Mouse (Mus musculus): ENCODE data around the gene Adam8. TPM values are rescaled to one million over a fixed set of nuclear protein-coding genes. Genes with fewer than 3 reads are reported as not detected.

Gene Adam8
- total and polyA plus RNA-seq, 2 experiments, result 0.09 to 0.46 TPM

DNA sequence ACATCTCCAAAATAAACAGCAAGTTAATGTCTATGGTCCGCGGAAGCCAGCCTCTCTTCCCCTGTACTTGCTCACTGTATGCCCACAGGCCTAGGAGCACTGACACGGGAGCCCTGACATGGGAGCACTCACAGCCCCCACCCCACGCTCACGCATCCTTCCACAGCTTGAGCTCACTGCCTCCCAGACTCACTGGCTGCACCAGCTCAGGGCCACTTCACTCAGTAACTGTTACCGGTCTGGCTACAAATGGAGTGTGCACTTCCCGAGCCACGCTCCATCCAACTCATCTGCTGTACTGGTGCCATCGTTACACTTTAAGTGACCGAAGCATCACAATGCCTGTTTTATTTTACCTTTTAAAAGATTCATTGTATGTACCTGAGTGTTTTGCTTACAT lies 40.0 kb upstream of the Adam8 start:
- WGBS, result 98% methylated on average over 10 of the region's 10 CpGs
- no peak for TF ChIP-seq CTCF (IDR thresholded peaks at IDR 0.05; ENCODE audit: low read depth, low read length)
- TF ChIP-seq POLR2A (IDR thresholded peaks at IDR 0.05; ENCODE audit: extremely low read depth, insufficient read depth, low read length), result no peak
- peaks cover 25% of the 10 kb centered on the region for H3K36me3 ChIP-seq (ENCODE audit: control insufficient read depth, insufficient read depth, low read length)
- DNase-seq (ENCODE audit: extremely low read depth, low read depth, low spot score), result no peak
- H3K4me3 ChIP-seq (ENCODE audit: insufficient read depth, low read depth, low read length), result no peak overlapping the region
- H3K79me2 ChIP-seq (ENCODE audit: control insufficient read depth, insufficient read depth, low read length), result no peaks in the 10 kb centered on the region
- no peak overlapping the region for H3K9ac ChIP-seq (ENCODE audit: low read depth, low read length)
- H3K4me1 ChIP-seq (ENCODE audit: control insufficient read depth, insufficient read depth, low read length), result peaks cover 10% of the 10 kb centered on the region
- no peak overlapping the region for H3K27ac ChIP-seq (replicated peaks; ENCODE audit: insufficient read depth, low read depth, low read length)
- no peaks in the 10 kb centered on the region for H3K27me3 ChIP-seq (ENCODE audit: control insufficient read depth, insufficient read depth, low read length)

DNA sequence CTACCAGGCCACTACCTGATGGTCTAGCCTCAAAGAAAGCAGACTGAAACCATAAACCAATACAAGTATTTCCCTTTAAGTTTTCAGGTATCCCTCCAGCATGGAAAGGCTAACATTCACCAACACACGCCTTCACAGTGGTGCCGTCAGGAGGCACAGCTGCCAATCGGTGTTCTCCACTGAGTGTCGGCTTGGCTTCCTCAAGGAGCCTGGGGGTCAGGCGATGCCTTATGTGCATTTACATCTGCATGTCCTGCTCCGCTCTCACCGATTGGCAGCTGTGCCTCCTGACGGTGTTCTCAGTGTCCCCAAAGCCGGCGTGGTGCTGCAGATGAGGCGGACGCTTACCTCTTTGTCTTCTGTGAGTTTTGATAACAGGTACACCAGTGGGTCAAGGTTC lies 39.4 kb upstream of the Adam8 start:
- Histone ChIP-seq H3K4me3 (ENCODE audit: insufficient read depth, low read depth, low read length) (no peak overlapping the region), H3K9ac (ENCODE audit: low read depth, low read length) (no peak overlapping the region), H3K27ac (replicated peaks; ENCODE audit: insufficient read depth, low read depth, low read length) (no peak overlapping the region), H3K27me3 (ENCODE audit: control insufficient read depth, insufficient read depth, low read length) (no peaks in the 10 kb centered on the region), H3K79me2 (ENCODE audit: control insufficient read depth, insufficient read depth, low read length) (no peaks in the 10 kb centered on the region), H3K4me1 (ENCODE audit: control insufficient read depth, insufficient read depth, low read length) (peaks cover 6% of the 10 kb centered on the region), H3K36me3 (ENCODE audit: control insufficient read depth, insufficient read depth, low read length) (peaks cover 25% of the 10 kb centered on the region)
- DNase-seq (ENCODE audit: extremely low read depth, low read depth, low spot score), result no peak
- no peak for TF ChIP-seq POLR2A (IDR thresholded peaks at IDR 0.05; ENCODE audit: extremely low read depth, insufficient read depth, low read length)
- no peak for TF ChIP-seq CTCF (IDR thresholded peaks at IDR 0.05; ENCODE audit: low read depth, low read length)
- 96% methylated on average over 12 of the region's 12 CpGs for WGBS

DNA sequence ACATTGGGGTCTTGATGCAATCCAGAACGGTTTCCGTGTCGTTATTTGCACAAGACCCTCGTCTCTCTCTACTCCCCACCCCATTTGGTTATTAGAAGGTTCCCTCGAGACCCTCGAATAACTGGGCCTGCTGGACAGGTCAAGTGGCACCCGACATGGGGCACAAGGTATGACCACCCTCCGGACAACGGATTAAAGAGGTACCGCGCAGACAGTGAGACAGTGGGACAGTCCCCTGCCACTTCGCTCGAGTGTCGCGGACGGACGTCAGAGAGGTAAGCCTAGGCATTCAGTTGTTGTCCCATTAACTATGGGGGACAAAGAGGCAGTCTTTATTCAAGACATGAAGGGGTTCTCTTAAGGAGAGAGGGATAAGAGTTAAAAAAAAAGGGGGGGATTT lies 19.0 kb upstream of the Adam8 start:
- Histone ChIP-seq H3K36me3 (ENCODE audit: control insufficient read depth, insufficient read depth, low read length) (peaks cover 3% of the 10 kb centered on the region; the same call in 1 of the 2 replicates), H3K9ac (ENCODE audit: low read depth, low read length) (no peak overlapping the region), H3K27me3 (ENCODE audit: control insufficient read depth, insufficient read depth, low read length) (no peaks in the 10 kb centered on the region), H3K27ac (replicated peaks; ENCODE audit: insufficient read depth, low read depth, low read length) (no peak overlapping the region), H3K4me1 (ENCODE audit: control insufficient read depth, insufficient read depth, low read length) (no peaks in the 10 kb centered on the region), H3K79me2 (ENCODE audit: control insufficient read depth, insufficient read depth, low read length) (no peaks in the 10 kb centered on the region), H3K4me3 (ENCODE audit: insufficient read depth, low read depth, low read length) (no peak overlapping the region)
- WGBS, result 97% methylated on average over 17 of the region's 17 CpGs
- no peak for TF ChIP-seq POLR2A (IDR thresholded peaks at IDR 0.05; ENCODE audit: extremely low read depth, insufficient read depth, low read length)
- no peak for TF ChIP-seq CTCF (IDR thresholded peaks at IDR 0.05; ENCODE audit: low read depth, low read length)
- DNase-seq (ENCODE audit: extremely low read depth, low read depth, low spot score), result no peak

DNA sequence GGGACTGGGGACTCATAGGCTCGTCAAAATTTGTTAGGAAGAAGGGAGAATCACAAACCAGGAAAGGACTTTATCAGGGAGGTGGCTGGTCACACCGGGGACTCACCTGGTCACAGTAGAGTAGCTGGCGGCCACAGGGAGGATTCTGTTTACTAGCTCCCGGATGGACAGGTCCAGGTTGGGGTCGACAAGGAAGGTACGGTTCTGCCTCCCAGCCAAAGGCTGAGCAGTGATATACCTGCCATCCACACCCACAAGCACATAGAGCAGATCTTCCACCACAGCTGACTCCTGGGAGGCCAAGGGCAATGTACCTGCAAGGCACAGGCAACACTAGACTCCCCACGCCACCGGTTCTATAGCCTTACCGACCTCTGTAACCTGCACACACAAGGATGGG lies 15.4 kb upstream of the Adam8 start:
- no peak overlapping the region for H3K27ac ChIP-seq (replicated peaks; ENCODE audit: insufficient read depth, low read depth, low read length)

DNA sequence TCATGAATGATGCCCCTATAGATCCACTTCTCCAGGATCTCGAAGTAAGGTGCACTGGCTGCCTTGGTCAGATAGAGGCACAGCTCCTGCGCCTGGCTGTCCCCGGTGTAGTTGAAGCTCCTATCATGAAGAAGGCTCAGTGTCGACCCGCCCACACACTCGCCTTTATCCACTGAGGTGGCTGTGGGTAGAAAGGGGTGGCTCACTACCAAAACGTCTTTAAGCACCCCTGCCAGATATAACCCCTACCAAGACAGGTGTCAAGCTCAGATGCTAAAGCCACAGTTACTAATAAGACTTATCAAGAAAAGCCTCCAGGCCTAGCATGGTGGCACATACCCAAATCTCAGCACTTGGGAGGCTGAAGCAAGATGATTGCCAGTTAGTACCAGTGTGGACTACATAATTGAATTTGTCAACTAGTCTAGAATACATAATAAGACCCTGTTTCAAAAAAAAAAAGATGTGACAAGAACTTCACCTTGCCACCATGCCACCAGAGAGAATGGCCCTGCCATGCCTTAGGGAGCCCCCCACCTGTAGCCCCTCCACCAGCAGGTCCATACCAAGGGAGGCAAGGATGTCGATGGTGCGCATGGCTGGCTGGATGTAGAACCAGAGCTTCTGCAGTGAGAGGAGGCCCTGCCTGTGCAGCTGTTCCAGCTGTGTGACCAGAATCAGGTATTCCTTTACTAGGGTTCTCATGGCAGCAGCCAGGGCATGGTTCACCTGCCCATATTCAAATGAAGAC lies 14.7 kb upstream of the Adam8 start:
- Histone ChIP-seq H3K36me3 (ENCODE audit: control insufficient read depth, insufficient read depth, low read length) (peaks cover 3% of the 10 kb centered on the region; the same call in 1 of the 2 replicates), H3K9ac (ENCODE audit: low read depth, low read length) (no peak overlapping the region), H3K79me2 (ENCODE audit: control insufficient read depth, insufficient read depth, low read length) (no peaks in the 10 kb centered on the region), H3K27ac (replicated peaks; ENCODE audit: insufficient read depth, low read depth, low read length) (no peak overlapping the region), H3K4me3 (ENCODE audit: insufficient read depth, low read depth, low read length) (no peak overlapping the region), H3K27me3 (ENCODE audit: control insufficient read depth, insufficient read depth, low read length) (no peaks in the 10 kb centered on the region), H3K4me1 (ENCODE audit: control insufficient read depth, insufficient read depth, low read length) (no peaks in the 10 kb centered on the region)
- no peak for DNase-seq (ENCODE audit: extremely low read depth, low read depth, low spot score)
- 97% methylated on average over 9 of the region's 9 CpGs for WGBS
- TF ChIP-seq CTCF (IDR thresholded peaks at IDR 0.05; ENCODE audit: low read depth, low read length) (no peak), POLR2A (IDR thresholded peaks at IDR 0.05; ENCODE audit: extremely low read depth, insufficient read depth, low read length) (no peak)

More for the DNA sequence above, 15.4 kb upstream of the Adam8 start:
- WGBS, result 95% methylated on average over 9 of the region's 9 CpGs
- H3K9ac ChIP-seq (ENCODE audit: low read depth, low read length), result no peak overlapping the region
- no peaks in the 10 kb centered on the region for H3K79me2 ChIP-seq (ENCODE audit: control insufficient read depth, insufficient read depth, low read length)
- H3K4me3 ChIP-seq (ENCODE audit: insufficient read depth, low read depth, low read length), result no peak overlapping the region
- no peak for TF ChIP-seq CTCF (IDR thresholded peaks at IDR 0.05; ENCODE audit: low read depth, low read length)
- TF ChIP-seq POLR2A (IDR thresholded peaks at IDR 0.05; ENCODE audit: extremely low read depth, insufficient read depth, low read length), result no peak
- H3K4me1 ChIP-seq (ENCODE audit: control insufficient read depth, insufficient read depth, low read length), result no peaks in the 10 kb centered on the region
- peaks cover 3% of the 10 kb centered on the region; the same call in 1 of the 2 replicates for H3K36me3 ChIP-seq (ENCODE audit: control insufficient read depth, insufficient read depth, low read length)
- H3K27me3 ChIP-seq (ENCODE audit: control insufficient read depth, insufficient read depth, low read length), result no peaks in the 10 kb centered on the region
- no peak for DNase-seq (ENCODE audit: extremely low read depth, low read depth, low spot score)

DNA sequence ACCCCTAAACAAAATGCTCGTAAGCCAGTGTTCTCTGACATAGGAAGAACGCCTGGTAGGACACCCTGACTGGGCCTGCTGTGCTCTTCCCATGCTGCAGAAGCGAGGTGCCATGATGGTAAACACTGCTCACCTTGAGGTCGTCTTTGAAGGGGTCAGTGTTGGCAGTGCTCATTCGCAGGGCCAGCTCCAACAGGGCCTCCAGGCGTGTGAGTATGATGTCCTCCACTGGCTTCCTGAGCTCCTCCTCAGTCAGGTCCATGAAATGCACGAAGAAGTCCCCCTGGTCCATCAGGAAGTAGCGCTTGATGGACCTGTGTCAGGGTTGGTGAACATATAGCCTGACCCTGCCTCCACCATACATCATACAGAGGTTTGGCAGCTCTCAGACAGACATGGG lies 12.3 kb upstream of the Adam8 start:
- Histone ChIP-seq H3K9ac (ENCODE audit: low read depth, low read length) (no peak overlapping the region), H3K36me3 (ENCODE audit: control insufficient read depth, insufficient read depth, low read length) (peaks cover 8% of the 10 kb centered on the region; the same call in 1 of the 2 replicates), H3K27me3 (ENCODE audit: control insufficient read depth, insufficient read depth, low read length) (no peaks in the 10 kb centered on the region), H3K79me2 (ENCODE audit: control insufficient read depth, insufficient read depth, low read length) (no peaks in the 10 kb centered on the region), H3K4me3 (ENCODE audit: insufficient read depth, low read depth, low read length) (no peak overlapping the region), H3K4me1 (ENCODE audit: control insufficient read depth, insufficient read depth, low read length) (peaks cover 2% of the 10 kb centered on the region; the same call in 1 of the 2 replicates), H3K27ac (replicated peaks; ENCODE audit: insufficient read depth, low read depth, low read length) (no peak overlapping the region)
- WGBS, result 95% methylated on average over 8 of the region's 8 CpGs
- DNase-seq (ENCODE audit: extremely low read depth, low read depth, low spot score), result no peak
- TF ChIP-seq CTCF (IDR thresholded peaks at IDR 0.05; ENCODE audit: low read depth, low read length), result no peak
- TF ChIP-seq POLR2A (IDR thresholded peaks at IDR 0.05; ENCODE audit: extremely low read depth, insufficient read depth, low read length), result no peak
